Mouse (Mus musculus): ENCODE measurements at regions not wholly inside any gene's neighbourhood (a gene's known extent, or its start where the extent isn't known, plus 50 kb on each side); places are given as distances from the start of the nearest gene placed in this dataset.

- TF ChIP-seq CTCF (IDR thresholded peaks at IDR 0.05; ENCODE audit: borderline replicate concordance, insufficient read depth, low read length) (no peak), POLR2A (IDR thresholded peaks at IDR 0.05; ENCODE audit: low read depth, low read length) (no peak)
Measured at GRCm38 (mm10) chr6:31178201-31178880, 219.5 kb upstream of the Klf14 start.
